22 mouse cellular contexts compared by ENCODE assay signal in the genomic region with DNA sequence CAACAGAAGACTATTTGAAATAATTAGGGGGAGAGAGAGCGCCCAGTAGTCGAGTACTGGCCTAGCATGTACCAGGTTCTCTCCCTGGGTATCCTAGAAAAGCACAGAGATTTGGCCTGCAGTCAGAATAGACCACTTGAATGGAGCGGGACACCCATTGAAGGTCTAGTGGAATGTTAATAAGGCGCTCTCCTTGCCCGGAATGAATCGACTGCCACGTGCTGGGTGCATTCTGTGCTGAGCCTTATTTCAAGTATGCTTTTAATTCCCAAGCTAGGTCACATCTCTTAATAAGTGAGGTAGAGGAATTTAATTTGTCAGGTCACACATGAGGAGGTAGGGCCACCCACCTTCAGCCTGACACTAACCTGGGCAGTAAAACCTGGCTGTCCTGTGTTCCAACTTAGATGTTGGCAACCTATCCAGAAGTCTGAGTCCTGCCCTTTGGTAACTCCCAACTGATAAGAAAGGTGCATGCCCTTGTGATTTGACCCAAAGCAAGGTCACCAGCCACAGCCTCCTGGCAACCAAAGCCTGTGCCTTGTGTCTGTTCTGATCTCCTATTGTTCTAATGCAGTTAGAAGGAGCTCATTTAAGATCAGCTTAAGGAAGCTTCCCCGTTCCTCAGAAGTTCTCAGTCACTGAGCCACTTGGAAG. TPM values are rescaled to one million over a fixed set of nuclear protein-coding genes. Genes with fewer than 3 reads are reported as not detected.
DNase-seq lines count a peak whose midpoint lies in the region; ATAC-seq and TF ChIP-seq lines count a peak whose summit lies in the region.
"Had no signal": no experiment of that assay in that cellular context is flagged by ENCODE, and none has a peak within 500 bp of the region (broad histone marks: within the 10 kb centered on the region; RNA-seq: fewer than 3 reads in every experiment).

No protein-coding gene starts in this region.

- no peak for ATAC-seq in heart, embryonic 15.5 days (replicated peaks; ENCODE audit: insufficient number of reproducible peaks, insufficient read depth, low FRiP score, low read depth)
- ATAC-seq in lung, postnatal 0 days, result peak; percentile 74
- ATAC-seq: CD4-positive, CD25-positive, alpha-beta regulatory T cell, adult 4 months; forebrain, postnatal 0 days; inflammation-experienced regulatory T-cells, adult 6 months; Patski had no signal

- no peak for TF ChIP-seq POLR2A in kidney, adult 2 months (IDR thresholded peaks at IDR 0.05; ENCODE audit: low read depth, low read length)

- H3K27me3 ChIP-seq in kidney, adult 2 months (replicated peaks; ENCODE audit: control insufficient read depth, insufficient read depth, low read length), result no peaks in the 10 kb centered on the region
- H3K27me3 ChIP-seq in heart, embryonic 15.5 days, result no peaks in the 10 kb centered on the region
- no peaks in the 10 kb centered on the region for H3K27me3 ChIP-seq in lung, postnatal 0 days (replicated peaks; ENCODE audit: insufficient read depth, low read length)
- H3K27me3 ChIP-seq: Patski had no signal

- H3K4me1 ChIP-seq in kidney, adult 2 months (ENCODE audit: control insufficient read depth, insufficient read depth, low read length), result peaks cover 27% of the 10 kb centered on the region; the same call in 1 of the 2 replicates
- H3K4me1 ChIP-seq in heart, embryonic 15.5 days (replicated peaks), result peaks cover 58% of the 10 kb centered on the region
- peaks cover 10% of the 10 kb centered on the region; the same call in 1 of the 2 replicates for H3K4me1 ChIP-seq in lung, postnatal 0 days (ENCODE audit: insufficient read depth, low read depth, low read length)

- no peak overlapping the region for H3K27ac ChIP-seq in kidney, adult 2 months (ENCODE audit: insufficient read depth, low read depth, low read length)
- peak overlapping the region; percentile 76 for H3K27ac ChIP-seq in heart, embryonic 15.5 days
- H3K27ac ChIP-seq in lung, postnatal 0 days (ENCODE audit: low read length), result no peak overlapping the region
- H3K27ac ChIP-seq: hindbrain, embryonic 12.5 days; liver, embryonic 14.5 days; midbrain, embryonic 12.5 days had no signal

- peak; percentile 55; the same call in 1 of the 2 replicates for TF ChIP-seq EP300 in lung, postnatal 0 days (IDR thresholded peaks at IDR 0.05)

- H3K4me3 ChIP-seq in kidney, adult 2 months (ENCODE audit: insufficient read depth, low read depth, low read length), result no peak overlapping the region
- no peak overlapping the region for H3K4me3 ChIP-seq in heart, embryonic 15.5 days
- no peak overlapping the region for H3K4me3 ChIP-seq in lung, postnatal 0 days (ENCODE audit: low read depth, low read length)
- H3K4me3 ChIP-seq: hindbrain, embryonic 12.5 days; midbrain, embryonic 12.5 days had no signal

- TF ChIP-seq CTCF in kidney, adult 2 months (conservative IDR thresholded peaks at IDR 0.05; ENCODE audit: insufficient read depth, insufficient read length, low read depth, low read length), result no peak
- no peak for TF ChIP-seq CTCF in lung, postnatal 0 days (IDR thresholded peaks at IDR 0.05)

- no peak overlapping the region for H3K4me2 ChIP-seq in heart, embryonic 15.5 days
- no peak overlapping the region for H3K4me2 ChIP-seq in lung, postnatal 0 days (replicated peaks; ENCODE audit: low read depth, low read length)
- H3K4me2 ChIP-seq: hindbrain, embryonic 12.5 days; midbrain, embryonic 12.5 days had no signal

- peak; percentile 61 for DNase-seq in adrenal gland, adult 2 months
- no peak for DNase-seq in adrenal gland, postnatal 4 days (ENCODE audit: low spot score in 2 of 2)
- peak; percentile 38 for DNase-seq in kidney, adult 2 months
- no peak for DNase-seq in kidney, adult 18-20 months
- peak; percentile 66 for DNase-seq in lung, postnatal 0 days (ENCODE audit: low spot score)
- no peak for DNase-seq in cerebellum, postnatal 4 days (ENCODE audit: low spot score in 2 of 2)
- DNase-seq in ovary, adult 18-20 months (ENCODE audit: low spot score), result no peak
- DNase-seq: cerebellum, postnatal 14 days; embryo, embryonic 11 days; forebrain, postnatal 0 days; kidney, postnatal 36 days; thymus, postnatal 14 days had no signal

- peaks cover 5% of the 10 kb centered on the region; the same call in 1 of the 2 replicates for H3K36me3 ChIP-seq in kidney, adult 2 months (ENCODE audit: control insufficient read depth, insufficient read depth, low read length)
- peaks cover 22% of the 10 kb centered on the region for H3K36me3 ChIP-seq in heart, embryonic 15.5 days
- H3K36me3 ChIP-seq in lung, postnatal 0 days (ENCODE audit: insufficient read depth, low read length), result peaks cover 9% of the 10 kb centered on the region; the same call in 1 of the 2 replicates

- 66% methylated on average over 8 of the region's 8 CpGs for WGBS in kidney, adult 2 months
- WGBS in heart, embryonic 15.5 days, result 56% methylated on average over 8 of the region's 8 CpGs
- 70% methylated on average over 8 of the region's 8 CpGs for WGBS in lung, postnatal 0 days

- H3K9ac ChIP-seq in heart, embryonic 15.5 days, result no peak overlapping the region
- no peak overlapping the region for H3K9ac ChIP-seq in lung, postnatal 0 days (replicated peaks; ENCODE audit: low read depth)
- H3K9ac ChIP-seq: forebrain, postnatal 0 days; hindbrain, embryonic 12.5 days; liver, embryonic 14.5 days; midbrain, embryonic 12.5 days had no signal

- H3K9me3 ChIP-seq in heart, embryonic 15.5 days (replicated peaks), result no peaks in the 10 kb centered on the region
- no peaks in the 10 kb centered on the region for H3K9me3 ChIP-seq in lung, postnatal 0 days (ENCODE audit: low read length)
- H3K9me3 ChIP-seq: hindbrain, embryonic 12.5 days; midbrain, embryonic 12.5 days had no signal

RNA-seq across cellular contexts. Expression of gene Tuba1c, which starts 6.7 kb away (rescaled TPM):
- 100 to 1,000 TPM; 270 to 284 TPM for total RNA-seq in adrenal gland, adult 2 months (2021)
- polyA plus RNA-seq in adrenal gland, adult 2 months (2012; rRNA removed), result 205 and 318 TPM in 2 replicates
- 100 to 1,000 TPM; 200 to 217 TPM for total RNA-seq in adrenal gland, postnatal 4 days (2021)
- 128 and 146 TPM in 2 replicates for polyA plus RNA-seq in kidney, adult 2 months (2012; rRNA removed)
- 117 and 139 TPM in 2 replicates for polyA plus RNA-seq in heart, embryonic 15.5 days (2015; fragmentation: Nextera tagmentation; extraction: Ambion mirVana)
- 45.1 and 53.2 TPM in 2 replicates for polyA plus RNA-seq in lung, postnatal 0 days (2015; fragmentation: Nextera tagmentation; extraction: Ambion mirVana)

RNA-seq across cellular contexts. Expression of gene Prph, which starts 18.6 kb away (rescaled TPM):
- total RNA-seq in adrenal gland, adult 2 months (2021), result under 1 TPM; 0.43 to 0.86 TPM
- 2.4 and 8.5 TPM in 2 replicates for polyA plus RNA-seq in adrenal gland, adult 2 months (2012; rRNA removed)
- total RNA-seq in adrenal gland, postnatal 4 days (2021), result 10 to 100 TPM; 26.7 to 68.4 TPM
- polyA plus RNA-seq in kidney, adult 2 months (2012; rRNA removed), result 1.7 and 3.2 TPM in 2 replicates
- 1.1 and 12.9 TPM in 2 replicates for polyA plus RNA-seq in heart, embryonic 15.5 days (2015; fragmentation: Nextera tagmentation; extraction: Ambion mirVana)
- 0.32 and 0.42 TPM in 2 replicates for polyA plus RNA-seq in lung, postnatal 0 days (2015; fragmentation: Nextera tagmentation; extraction: Ambion mirVana)
- polyA plus RNA-seq: CD4-positive, CD25-positive, alpha-beta regulatory T cell, adult 4 months; inflammation-experienced regulatory T-cells, adult 6 months had no signal

RNA-seq across cellular contexts. Expression of gene Troap, which starts 38.0 kb away (rescaled TPM):
- under 1 TPM; 0.73 to 0.78 TPM for total RNA-seq in adrenal gland, adult 2 months (2021)
- 2.8 and 5.2 TPM in 2 replicates for polyA plus RNA-seq in adrenal gland, adult 2 months (2012; rRNA removed)
- 10 to 100 TPM; 14.5 to 17.1 TPM for total RNA-seq in adrenal gland, postnatal 4 days (2021)
- 0.29 and 0.33 TPM in 2 replicates for polyA plus RNA-seq in kidney, adult 2 months (2012; rRNA removed)
- 26.8 and 27.9 TPM in 2 replicates for polyA plus RNA-seq in heart, embryonic 15.5 days (2015; fragmentation: Nextera tagmentation; extraction: Ambion mirVana)
- polyA plus RNA-seq in lung, postnatal 0 days (2015; fragmentation: Nextera tagmentation; extraction: Ambion mirVana), result 0.95 and 0.99 TPM in 2 replicates

RNA-seq across cellular contexts. Expression of gene C1ql4, which starts 51.2 kb away (rescaled TPM):
- not detected for total RNA-seq in adrenal gland, adult 2 months (2021)
- polyA plus RNA-seq in adrenal gland, adult 2 months (2012; rRNA removed), result not detected in 2 replicates
- total RNA-seq in adrenal gland, postnatal 4 days (2021), result under 1 TPM in 1 of 2 experiments, not detected in 1; 0.20 TPM
- polyA plus RNA-seq in kidney, adult 2 months (2012; rRNA removed), result 0.44 and 0.61 TPM in 2 replicates
- 0.15 and 0.26 TPM in 2 replicates for polyA plus RNA-seq in heart, embryonic 15.5 days (2015; fragmentation: Nextera tagmentation; extraction: Ambion mirVana)
- not detected in 2 replicates for polyA plus RNA-seq in lung, postnatal 0 days (2015; fragmentation: Nextera tagmentation; extraction: Ambion mirVana)
- total RNA-seq: left cerebral cortex, adult 8-10 months had no signal
- polyA plus RNA-seq: CD4-positive, CD25-positive, alpha-beta regulatory T cell, adult 4 months; inflammation-experienced regulatory T-cells, adult 6 months; limb, embryonic 11.5 days; liver, embryonic 14.5 days had no signal

RNA-seq across cellular contexts. Expression of gene Dnajc22, which starts 56.6 kb away (rescaled TPM):
- 1 to 10 TPM; 3.2 to 4.4 TPM for total RNA-seq in adrenal gland, adult 2 months (2021)
- 0.29 and 0.31 TPM in 2 replicates for polyA plus RNA-seq in adrenal gland, adult 2 months (2012; rRNA removed)
- 1 to 10 TPM; 3.7 to 6.4 TPM for total RNA-seq in adrenal gland, postnatal 4 days (2021)
- polyA plus RNA-seq in kidney, adult 2 months (2012; rRNA removed), result 49.9 and 53.4 TPM in 2 replicates
- 0.55 and 1.0 TPM in 2 replicates for polyA plus RNA-seq in heart, embryonic 15.5 days (2015; fragmentation: Nextera tagmentation; extraction: Ambion mirVana)
- 0.50 and 0.96 TPM in 2 replicates for polyA plus RNA-seq in lung, postnatal 0 days (2015; fragmentation: Nextera tagmentation; extraction: Ambion mirVana)
- polyA plus RNA-seq: CD4-positive, CD25-positive, alpha-beta regulatory T cell, adult 4 months; embryonic facial prominence, embryonic 14.5 days; inflammation-experienced regulatory T-cells, adult 6 months had no signal

Comparison
In these comparisons a context has a peak if more than half of its experiments do, and no peak if none do; other contexts are left out.
1. DNase-seq: peak in adrenal gland, adult 2 months (single experiment), kidney, adult 2 months (single experiment) and lung, postnatal 0 days (single experiment); none in adrenal gland, postnatal 4 days (0 of 2), kidney, adult 18-20 months (single experiment), cerebellum, postnatal 4 days (0 of 2) and ovary, adult 18-20 months (single experiment).